Mouse (Mus musculus) intestine, postnatal 0 days (tissue): ENCODE measurements at regions not wholly inside any gene's neighbourhood (a gene's known extent, or its start where the extent isn't known, plus 50 kb on each side); places are given as distances from the start of the nearest gene placed in this dataset.
A peak's percentile ranks its signal among the peaks of the same experiment; 100 is the strongest.

Experiments
- ATAC-seq: fragments of 200-750 bp; cut with Nextera tagmentation; 2 replicates; pipeline ENCODE4 v1.8.0; 2017; ENCODE audit warnings: mild to moderate bottlenecking, moderate TSS enrichment, moderate library complexity
- H3K27ac ChIP-seq: fragments of 300-500 bp; sonication (generic); 2 replicates; pipeline ENCODE4 v1.5.1; 2014; ENCODE audit warnings: mild to moderate bottlenecking, low read depth, low read length, moderate library complexity
- H3K27me3 ChIP-seq: fragments of 300-500 bp; sonication (generic); replicated peaks from 2 replicates; pipeline ENCODE4 v1.6.1; 2014; ENCODE audit warnings: low read length, mixed read lengths; ENCODE audit not compliant: control insufficient read depth, insufficient read depth
- H3K36me3 ChIP-seq: fragments of 300-500 bp; sonication (generic); 2 replicates; pipeline ENCODE4 v1.6.1; 2014; ENCODE audit warnings: mild to moderate bottlenecking, moderate library complexity; ENCODE audit not compliant: control insufficient read depth, insufficient read depth
- H3K4me1 ChIP-seq: fragments of 300-500 bp; sonication (generic); replicated peaks from 2 replicates; pipeline ENCODE4 v1.6.1; 2014; ENCODE audit warnings: antibody characterized with exemption, low read length, mixed read lengths; ENCODE audit not compliant: control insufficient read depth, insufficient read depth
- H3K4me2 ChIP-seq: fragments of 300-500 bp; sonication (generic); replicated peaks from 2 replicates; pipeline ENCODE4 v1.6.1; 2014; ENCODE audit warnings: low read depth, mild to moderate bottlenecking, moderate library complexity
- H3K4me3 ChIP-seq: fragments of 300-500 bp; sonication (generic); 2 replicates; pipeline ENCODE4 v1.5.1; 2014; ENCODE audit warnings: low read depth, low read length
- H3K9ac ChIP-seq: fragments of 300-500 bp; sonication (generic); 2 replicates; pipeline ENCODE4 v1.6.1; 2014; ENCODE audit warnings: mild to moderate bottlenecking, low read depth, low read length
- H3K9me3 ChIP-seq: fragments of 300-500 bp; sonication (generic); 2 replicates; pipeline ENCODE4 v1.6.1; 2016; ENCODE audit warnings: mixed run types; ENCODE audit not compliant: control insufficient read depth
- CTCF ChIP-seq: sonication (generic); IDR thresholded peaks from 2 replicates; pipeline ENCODE4 v1.5.1; 2016; ENCODE audit warnings: low read depth, mild to moderate bottlenecking, control low read depth, antibody characterized with exemption, moderate library complexity
- WGBS: fragments of 180-500 bp; shearing (Covaris S2); extraction: QIAGEN DNeasy Blood & Tissue Kit; methylation state at CpG from one replicate; pipeline ENCODE4 v1.1.7; 2014; 5-methylcytosine and 5-hydroxymethylcytosine counted together

DNA sequence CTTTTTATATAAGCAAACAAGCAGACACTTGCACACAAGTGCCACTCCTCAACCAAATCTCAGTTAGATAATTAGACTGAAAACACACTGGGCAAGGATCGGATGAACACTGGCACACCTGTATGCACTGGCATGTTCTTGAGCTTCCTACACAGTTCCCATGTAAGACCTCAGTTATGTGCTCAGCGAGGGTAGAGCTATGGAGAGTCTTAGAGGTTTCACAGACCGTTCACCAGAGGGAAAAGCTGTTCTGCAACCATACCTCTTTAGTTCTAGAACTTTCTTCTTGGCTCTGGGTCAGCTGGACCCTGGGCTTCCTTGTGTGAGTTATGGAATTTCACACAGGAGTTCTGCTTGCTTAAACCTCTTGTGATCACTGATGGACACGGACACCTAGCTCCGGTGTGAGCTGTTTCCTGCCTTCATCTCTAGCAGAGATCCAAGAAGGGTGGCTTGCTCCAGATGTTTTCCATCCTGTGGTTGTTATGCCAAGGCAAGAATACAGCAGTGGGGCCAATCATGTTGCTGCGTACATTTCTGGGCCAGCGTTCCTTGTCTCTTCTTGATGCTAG, 88.8 kb downstream of the Aldh8a1 start:
- H3K4me2 ChIP-seq: no peak overlapping the region; the same call in 1 of the 2 replicates
- ATAC-seq: no peak
- no peak overlapping the region for H3K9ac ChIP-seq
- H3K4me3 ChIP-seq: no peak overlapping the region
- TF ChIP-seq CTCF: no peak
- no peaks in the 10 kb centered on the region for H3K9me3 ChIP-seq
- H3K36me3 ChIP-seq: no peaks in the 10 kb centered on the region
- WGBS: 59% methylated on average over 7 of the region's 7 CpGs
- no peak overlapping the region for H3K27ac ChIP-seq
- H3K4me1 ChIP-seq: 0 out of 2 replicates have a peak, but pooled peaks cover 1% of the 10 kb centered on the region
- no peaks in the 10 kb centered on the region for H3K27me3 ChIP-seq

- no peak overlapping the region for H3K9ac ChIP-seq
- WGBS: 59% methylated on average over 4 of the region's 4 CpGs
- H3K27me3 ChIP-seq: no peaks in the 10 kb centered on the region
- H3K9me3 ChIP-seq: no peaks in the 10 kb centered on the region
- no peaks in the 10 kb centered on the region for H3K4me1 ChIP-seq
- no peak for ATAC-seq
- no peaks in the 10 kb centered on the region for H3K36me3 ChIP-seq
- no peak for TF ChIP-seq CTCF
- no peak overlapping the region for H3K4me3 ChIP-seq
- no peak overlapping the region for H3K4me2 ChIP-seq
- no peak overlapping the region for H3K27ac ChIP-seq
These were observed 90.5 kb downstream of the Aldh8a1 start for GRCm38 (mm10) chr10:21467425-21468085.

DNA sequence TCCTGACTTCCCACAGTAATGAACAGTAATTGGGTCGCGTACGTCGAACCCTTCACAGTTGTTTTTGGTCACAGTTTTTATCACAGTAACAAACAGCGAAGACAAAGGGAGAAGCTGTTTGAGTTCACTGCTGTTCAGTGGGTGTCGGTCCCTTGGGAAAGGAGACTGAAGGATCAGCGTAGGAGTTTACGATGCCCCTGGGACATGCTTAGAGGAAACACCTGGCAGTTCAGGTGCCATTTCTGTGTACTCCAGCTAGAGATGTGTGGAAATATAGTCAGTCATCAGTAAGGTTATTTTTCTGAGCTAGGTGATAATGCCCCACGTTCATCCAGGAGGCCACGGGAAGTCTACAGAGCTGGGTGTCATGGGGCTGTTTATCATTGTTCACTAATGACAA, 91.3 kb downstream of the Aldh8a1 start:
- ATAC-seq: no peak
- no peak overlapping the region for H3K9ac ChIP-seq
- H3K27me3 ChIP-seq: no peaks in the 10 kb centered on the region
- H3K4me3 ChIP-seq: no peak overlapping the region
- H3K4me1 ChIP-seq: no peaks in the 10 kb centered on the region
- TF ChIP-seq CTCF: no peak
- no peaks in the 10 kb centered on the region for H3K9me3 ChIP-seq
- H3K36me3 ChIP-seq: no peaks in the 10 kb centered on the region
- no peak overlapping the region for H3K4me2 ChIP-seq
- H3K27ac ChIP-seq: no peak overlapping the region
- WGBS: 63% methylated on average over 10 of the region's 10 CpGs

DNA sequence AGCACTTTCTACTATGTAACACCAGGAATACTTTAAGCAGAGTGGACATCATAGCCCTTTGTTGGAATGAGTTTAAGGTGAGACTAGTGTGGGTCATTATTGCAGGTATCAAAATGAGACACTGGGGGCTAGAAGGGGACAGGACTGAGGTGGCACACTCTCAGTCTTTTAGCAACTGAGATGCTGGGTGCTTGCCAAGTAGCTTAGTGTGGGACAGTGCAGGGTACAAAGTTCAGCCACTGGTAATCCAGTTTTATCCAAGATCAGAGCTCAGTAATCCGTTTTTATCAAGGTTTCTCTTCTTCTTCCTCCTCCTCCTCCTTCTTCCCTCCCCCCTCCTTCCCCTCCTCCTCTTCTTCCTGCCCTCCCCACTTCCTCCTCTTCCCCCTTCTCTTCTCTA, 92.9 kb downstream of the Aldh8a1 start:
- no peaks in the 10 kb centered on the region for H3K27me3 ChIP-seq
- no peak overlapping the region for H3K9ac ChIP-seq
- H3K4me2 ChIP-seq: no peak overlapping the region
- H3K27ac ChIP-seq: no peak overlapping the region
- no peak for TF ChIP-seq CTCF
- no peaks in the 10 kb centered on the region for H3K36me3 ChIP-seq
- 0 out of 2 replicates have a peak, but pooled peaks have one; percentile 49 for ATAC-seq
- H3K9me3 ChIP-seq: no peaks in the 10 kb centered on the region
- no peak overlapping the region for H3K4me3 ChIP-seq
- 9% methylated on average over 1 of the region's 1 CpGs for WGBS
- no peaks in the 10 kb centered on the region for H3K4me1 ChIP-seq

DNA sequence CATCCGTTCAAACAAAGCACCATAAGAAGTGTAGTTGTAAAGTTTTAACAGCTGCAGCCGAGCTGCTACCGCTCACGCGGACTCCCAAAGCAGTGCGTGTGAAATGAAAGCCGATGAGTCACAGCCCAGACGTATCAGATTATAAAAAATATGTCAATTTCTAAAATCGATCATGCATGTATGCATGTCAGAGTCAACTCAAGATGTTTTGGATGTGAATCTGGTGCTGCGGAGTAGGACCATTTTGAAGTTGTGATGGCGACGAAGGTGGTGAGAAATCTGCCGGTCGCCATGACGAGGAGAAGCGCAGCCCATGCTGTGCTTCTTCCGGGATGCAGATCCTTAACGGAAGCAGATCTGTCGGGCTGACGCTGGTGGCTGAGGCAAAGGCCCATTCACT, 93.5 kb downstream of the Aldh8a1 start:
- Histone ChIP-seq H3K27me3 (no peaks in the 10 kb centered on the region), H3K4me2 (no peak overlapping the region), H3K9me3 (no peaks in the 10 kb centered on the region), H3K27ac (no peak overlapping the region), H3K9ac (no peak overlapping the region), H3K4me1 (no peaks in the 10 kb centered on the region), H3K4me3 (no peak overlapping the region), H3K36me3 (no peaks in the 10 kb centered on the region)
- ATAC-seq: no peak
- WGBS: 78% methylated on average over 20 of the region's 20 CpGs
- no peak for TF ChIP-seq CTCF

DNA sequence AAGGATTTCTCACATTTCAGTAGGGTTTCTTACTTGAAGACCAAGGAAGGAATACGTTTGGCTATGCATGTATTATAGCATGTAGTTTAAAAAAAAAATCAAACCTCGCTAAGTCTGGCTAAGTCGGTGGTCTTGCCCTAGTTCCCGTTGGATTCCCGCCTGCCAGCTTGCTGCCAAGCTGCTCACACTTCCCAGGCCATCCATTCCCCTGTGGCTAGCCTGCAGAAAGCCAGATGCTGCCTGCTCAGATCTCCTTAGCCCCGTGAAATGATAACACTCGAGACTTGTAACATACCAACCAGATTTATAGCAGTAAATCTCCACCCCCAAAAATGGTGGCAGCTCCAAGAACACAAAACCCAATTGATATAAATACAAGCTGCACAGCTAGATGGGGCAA, 97.2 kb downstream of the Aldh8a1 start:
- Histone ChIP-seq H3K27me3 (no peaks in the 10 kb centered on the region), H3K4me1 (no peaks in the 10 kb centered on the region), H3K4me2 (no peak overlapping the region), H3K27ac (no peak overlapping the region), H3K9me3 (no peaks in the 10 kb centered on the region), H3K36me3 (no peaks in the 10 kb centered on the region), H3K9ac (no peak overlapping the region), H3K4me3 (no peak overlapping the region)
- ATAC-seq: no peak
- 76% methylated on average over 7 of the region's 7 CpGs for WGBS
- no peak for TF ChIP-seq CTCF
